Mouse (Mus musculus) fat pad, adult 2 months (tissue): ENCODE measurements around the gene Zfhx3.

Experiments
- DNase-seq: peaks from one replicate; pipeline ENCODE4 v3.0.0-alpha.2; 2011; ENCODE audit warnings: low read depth, low spot score; ENCODE audit errors: extremely low read depth

The Zfhx3 gene

DNA sequence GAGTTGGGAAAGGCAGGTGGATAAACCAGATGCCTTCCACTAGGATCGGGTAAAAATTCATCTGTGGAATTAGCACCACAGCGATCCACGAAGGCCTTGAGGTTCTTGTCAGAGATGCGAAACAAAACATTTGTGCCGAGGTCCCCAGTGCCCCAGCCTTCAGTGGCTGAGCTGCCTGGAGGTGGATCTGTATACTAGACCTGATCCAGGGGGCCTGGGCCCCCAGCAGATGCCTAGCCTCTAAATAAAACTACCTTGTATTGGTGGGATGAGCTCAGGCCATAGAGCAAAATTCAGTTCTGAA, 769.0 kb downstream of the Zfhx3 start:
- no peak for DNase-seq

DNA sequence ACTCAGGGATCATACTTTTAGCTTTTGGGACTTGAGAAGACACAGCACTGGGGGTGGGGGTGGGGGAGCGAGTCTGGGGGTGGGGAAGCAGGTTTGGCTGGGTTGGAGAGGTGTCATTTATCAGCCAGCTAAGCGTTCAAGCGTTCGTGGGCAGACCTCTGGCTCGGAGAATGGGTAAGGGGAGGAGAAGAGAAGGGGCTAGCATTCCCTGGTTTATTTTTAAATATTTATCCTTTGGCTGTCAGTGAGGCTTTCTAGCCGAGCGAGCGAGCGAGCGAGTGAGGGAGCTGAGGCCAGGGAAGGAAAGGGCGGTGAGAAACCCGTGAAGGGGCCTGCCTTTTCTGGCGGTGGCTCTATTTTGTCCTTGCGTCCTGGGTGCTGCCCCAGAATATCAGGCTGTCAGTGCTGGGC, 769.6 kb downstream of the Zfhx3 start:
- no peak for DNase-seq

DNA sequence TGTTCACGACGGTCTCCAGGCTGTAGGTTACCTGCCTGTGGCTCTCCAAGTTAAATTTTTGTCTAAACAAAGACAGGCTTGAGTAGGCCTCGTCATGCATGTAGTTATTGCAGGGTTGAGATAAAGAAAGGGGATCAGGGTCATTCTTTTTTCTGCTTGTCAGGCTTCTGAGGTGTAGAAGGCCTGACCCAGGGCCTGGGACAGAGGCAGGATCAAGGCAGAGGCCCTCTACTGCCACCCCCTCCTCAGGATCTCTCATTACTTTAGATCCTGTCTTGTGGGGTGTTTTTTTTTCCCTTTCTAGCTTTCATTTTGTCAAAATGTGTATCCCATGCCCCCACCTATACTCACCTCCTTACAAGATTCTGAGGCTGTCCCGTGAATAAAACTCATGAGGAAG, 770.2 kb downstream of the Zfhx3 start:
- DNase-seq, result no peak

DNA sequence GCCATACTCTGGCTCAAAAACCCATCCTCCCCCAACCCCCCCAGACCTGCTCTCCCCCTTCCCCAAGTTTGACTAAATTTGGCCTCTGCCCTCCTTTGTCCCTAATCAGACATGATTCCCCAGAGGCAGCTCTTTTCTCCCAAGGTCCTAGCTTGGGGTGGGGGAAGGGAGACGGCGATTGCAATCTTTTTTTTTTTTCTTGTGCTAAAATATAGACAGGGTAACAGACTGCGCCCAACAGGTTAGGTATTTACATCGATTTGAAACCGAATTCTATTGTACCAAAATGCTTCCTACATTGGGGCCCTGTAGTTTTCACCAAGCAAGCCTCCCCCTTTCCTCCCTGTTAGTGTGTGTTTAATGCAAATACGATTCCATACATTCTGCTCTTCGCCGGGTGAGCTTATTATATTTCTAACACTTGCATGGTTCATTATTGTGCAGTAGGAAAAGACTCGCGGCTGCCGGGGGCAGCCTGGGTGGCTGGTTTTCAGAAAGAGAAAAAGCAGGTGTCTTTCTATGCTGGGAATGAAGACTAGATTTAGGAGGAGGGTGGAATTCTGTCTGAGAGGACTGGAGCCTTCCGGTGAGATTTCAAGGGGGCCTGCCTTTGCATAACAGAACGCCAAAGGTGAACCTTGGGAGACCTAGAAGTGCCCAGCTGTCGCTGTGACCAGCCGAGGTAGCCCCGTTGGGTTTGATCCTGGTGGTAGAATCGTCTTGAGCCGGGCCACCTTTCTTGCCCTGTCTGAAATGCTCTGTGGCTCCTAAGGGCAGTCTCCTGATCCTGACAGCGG, 771.1 kb downstream of the Zfhx3 start:
- no peak for DNase-seq

DNA sequence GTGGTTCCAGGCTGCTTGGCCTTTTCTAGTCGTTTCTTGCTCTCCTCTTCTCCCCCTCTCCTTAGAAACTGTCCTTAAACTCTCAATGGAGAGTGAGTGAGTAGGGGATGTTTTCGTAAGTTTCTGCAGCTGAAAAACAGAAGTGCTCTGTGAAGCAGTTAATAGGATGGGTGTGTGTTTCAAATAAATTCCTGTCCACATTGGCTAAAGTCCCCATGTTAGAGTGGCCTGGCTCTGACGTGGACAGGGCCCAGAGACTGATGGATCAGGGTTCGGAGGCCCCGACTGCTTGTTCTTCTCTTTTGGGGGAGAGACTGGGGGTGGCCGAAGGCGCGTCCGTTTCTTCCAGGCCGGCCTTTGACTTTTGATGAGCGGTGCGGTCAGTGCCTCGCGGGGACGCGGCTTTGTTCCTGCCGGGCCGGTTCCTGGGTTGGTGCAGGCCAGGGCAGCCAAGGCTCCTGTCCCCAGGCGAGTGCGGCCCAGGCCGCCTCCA, 771.7 kb downstream of the Zfhx3 start:
- no peak for DNase-seq

DNA sequence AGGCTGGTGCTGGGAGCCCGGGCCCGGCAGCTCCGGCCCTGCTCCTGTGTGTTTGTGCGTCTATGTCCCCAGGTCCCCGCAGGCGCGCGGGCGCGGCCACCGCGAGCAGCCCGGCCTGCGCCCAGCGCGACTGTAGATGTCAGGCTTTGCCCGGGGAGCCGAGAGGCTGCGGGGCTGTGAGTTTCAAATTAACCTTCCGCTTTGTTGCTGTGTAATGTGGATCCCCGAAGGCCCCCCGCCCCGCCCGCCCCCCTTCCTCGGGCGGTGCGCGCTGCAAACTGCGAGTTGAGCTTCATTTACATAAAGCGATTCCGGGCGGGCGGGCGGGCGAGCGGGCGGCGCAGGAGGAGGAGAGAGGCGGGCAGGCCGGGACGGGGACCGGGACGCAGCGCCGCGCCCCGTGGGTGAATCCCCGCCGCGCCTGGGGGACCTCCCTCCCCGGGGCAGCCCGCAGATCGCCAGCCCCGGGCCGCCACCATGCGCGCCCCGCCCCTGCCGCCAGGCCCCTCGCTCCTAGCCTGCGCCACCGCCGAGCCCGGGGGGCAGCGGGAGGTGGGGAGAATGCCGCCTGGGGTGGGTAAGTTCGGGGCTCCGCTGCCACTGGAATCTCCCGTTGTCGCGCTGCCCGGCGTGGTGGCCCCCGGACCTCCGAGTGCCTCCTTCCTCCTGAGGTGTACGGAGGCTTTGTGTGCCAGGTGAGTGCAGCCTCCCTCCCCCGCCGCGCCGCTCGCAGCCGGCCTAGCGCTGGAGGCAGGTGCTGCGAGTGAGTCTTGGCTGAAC, 772.4 kb downstream of the Zfhx3 start:
- no peak for DNase-seq

DNA sequence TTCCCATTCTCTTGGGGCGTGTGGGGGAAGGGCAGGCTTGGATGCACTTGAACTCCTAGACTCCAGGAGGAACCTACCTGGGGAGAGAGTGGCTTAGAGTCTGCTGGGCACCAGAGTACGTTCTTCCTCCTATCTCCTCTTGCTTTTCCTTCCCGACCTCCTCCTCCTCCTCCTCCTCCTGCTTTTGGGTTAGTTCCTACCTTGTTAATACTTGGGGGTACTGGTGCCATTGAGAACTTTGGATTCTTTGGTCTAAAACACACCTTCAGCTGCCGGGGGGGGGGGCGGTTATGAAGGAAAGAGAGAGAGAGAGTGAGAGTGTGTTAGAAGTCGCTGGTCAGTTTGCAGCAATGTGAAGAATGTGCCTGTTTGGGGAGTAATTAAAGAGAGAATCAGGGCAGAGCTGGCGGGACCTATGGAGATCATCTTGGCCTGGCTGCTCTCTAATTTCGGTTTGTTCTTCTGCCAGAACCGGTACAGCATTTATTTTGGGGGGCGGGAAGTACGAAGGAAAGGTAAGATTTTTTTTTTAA, 773.0 kb downstream of the Zfhx3 start:
- DNase-seq, result no peak

DNA sequence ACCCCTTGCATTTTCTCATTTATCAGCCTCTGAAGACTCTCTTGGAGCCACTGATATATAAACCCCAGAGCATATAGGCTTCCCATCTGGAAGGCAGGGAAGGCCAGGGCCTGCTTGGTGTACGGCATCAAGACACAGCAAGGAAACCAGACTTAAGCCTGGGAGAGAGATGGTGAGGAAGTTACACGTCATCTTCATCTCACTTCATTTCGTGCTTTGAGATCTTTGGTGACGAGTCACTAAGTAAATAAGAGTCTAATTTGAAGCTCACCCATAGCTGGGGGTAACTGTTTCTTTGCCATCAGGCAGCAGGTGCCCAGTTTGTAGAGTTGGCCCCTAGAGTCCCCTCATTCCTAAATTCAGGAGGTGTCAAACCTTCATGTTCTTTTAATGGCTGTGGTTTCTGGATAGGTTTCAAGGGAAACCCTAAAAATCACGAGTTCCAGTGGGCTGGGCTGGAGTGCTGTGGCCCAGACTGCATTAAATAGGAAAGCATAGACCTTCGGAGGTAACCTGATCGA, 773.9 kb downstream of the Zfhx3 start:
- DNase-seq, result no peak

DNA sequence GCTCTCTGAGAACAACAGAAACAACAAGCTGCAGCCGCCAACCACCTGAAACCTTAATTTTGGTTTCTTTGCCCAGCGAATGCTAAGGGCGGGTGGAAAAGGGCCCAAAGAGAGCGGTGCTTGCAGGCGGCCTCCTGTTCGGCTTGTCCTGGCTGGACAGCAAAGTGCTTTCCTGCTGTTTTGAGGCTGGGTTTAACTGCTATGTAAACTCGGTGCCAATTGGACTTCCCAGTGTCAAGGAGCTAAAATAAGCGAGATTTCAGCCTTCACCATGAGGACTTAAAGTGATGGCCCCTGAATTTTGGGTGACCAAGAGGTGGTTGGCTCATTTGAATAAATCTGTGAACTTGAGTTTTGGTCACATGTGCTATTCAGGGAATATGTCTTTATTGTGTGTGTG, 775.1 kb downstream of the Zfhx3 start:
- DNase-seq, result no peak

DNA sequence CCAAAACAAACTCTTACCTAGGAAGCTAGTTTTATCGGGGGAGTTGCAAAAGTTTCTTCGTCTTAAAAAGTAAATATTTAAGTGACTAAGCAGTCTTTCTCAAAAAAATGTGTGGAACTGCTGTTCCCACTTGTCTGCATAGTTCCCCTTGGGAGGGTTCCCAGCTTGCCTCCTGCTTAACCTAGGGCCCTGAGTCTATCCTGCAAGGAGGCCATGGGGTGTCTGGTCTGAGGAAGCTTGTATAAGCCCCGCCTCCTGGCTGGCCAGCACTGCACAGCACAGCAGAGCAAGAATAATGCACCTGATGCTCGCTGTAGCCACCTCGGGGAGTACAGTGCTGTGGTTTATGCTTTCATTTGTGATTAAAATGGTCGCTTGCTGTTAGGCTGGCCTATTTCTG, 775.6 kb downstream of the Zfhx3 start:
- no peak for DNase-seq

DNA sequence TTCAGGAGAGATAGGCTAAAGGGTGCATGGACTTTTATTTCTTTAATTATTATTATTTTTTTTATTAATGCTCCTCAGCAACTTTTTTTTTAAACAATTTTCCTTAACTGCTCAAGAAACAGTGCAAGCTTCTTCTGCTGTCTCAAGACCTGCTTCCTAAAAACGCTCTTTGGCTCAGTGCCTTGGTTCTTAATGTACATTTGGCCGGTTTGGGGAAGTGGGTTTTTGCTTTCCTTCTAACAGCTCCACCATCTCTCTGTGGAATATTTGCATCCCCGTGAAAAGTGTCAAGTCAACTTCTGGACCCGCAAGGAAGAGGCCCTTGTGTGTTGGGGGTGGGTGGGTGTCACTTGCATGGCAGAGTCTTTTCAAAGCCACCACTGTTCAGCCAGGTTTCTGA, 778.4 kb downstream of the Zfhx3 start:
- DNase-seq, result no peak

DNA sequence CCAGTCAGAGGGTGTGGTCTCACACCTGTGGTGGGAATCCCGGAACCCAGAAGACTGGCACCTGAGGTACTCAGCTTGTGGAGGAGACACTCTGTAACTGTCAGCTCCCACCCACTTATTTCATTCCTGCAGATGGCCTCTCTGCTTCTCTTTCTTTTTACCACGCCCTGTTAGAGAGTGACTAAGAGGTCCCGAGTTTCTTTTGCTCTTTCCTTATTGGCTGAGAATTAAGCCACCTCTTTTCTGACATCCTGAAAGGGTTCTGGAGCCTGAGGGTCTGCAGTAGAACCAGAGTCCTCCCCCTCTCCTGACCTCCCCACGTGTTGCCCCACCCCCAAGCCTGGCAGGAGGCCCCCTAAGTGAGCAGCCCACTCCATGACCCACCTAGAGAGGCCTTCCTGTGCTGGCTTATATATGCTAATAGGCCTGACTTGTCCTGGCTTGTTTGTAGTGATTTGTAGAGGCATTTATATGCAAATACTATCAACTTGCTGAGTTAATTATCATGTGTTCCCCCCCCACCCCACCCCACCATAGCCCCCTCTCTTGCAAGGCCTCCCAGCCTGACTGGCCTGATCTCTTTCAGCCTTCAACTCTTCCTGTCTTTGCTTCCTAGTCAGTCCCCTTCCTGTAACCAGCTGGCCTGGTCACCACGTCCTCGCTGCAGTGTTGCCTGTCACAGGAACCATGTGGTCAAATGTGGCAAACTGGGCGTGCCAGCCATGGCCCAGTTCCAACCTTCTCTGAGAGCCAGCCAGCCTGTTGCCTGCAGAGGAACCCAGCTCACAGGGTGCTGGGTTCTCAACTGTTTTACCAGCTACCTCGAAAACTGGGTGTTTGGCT, 780.4 kb downstream of the Zfhx3 start:
- DNase-seq, result no peak

DNA sequence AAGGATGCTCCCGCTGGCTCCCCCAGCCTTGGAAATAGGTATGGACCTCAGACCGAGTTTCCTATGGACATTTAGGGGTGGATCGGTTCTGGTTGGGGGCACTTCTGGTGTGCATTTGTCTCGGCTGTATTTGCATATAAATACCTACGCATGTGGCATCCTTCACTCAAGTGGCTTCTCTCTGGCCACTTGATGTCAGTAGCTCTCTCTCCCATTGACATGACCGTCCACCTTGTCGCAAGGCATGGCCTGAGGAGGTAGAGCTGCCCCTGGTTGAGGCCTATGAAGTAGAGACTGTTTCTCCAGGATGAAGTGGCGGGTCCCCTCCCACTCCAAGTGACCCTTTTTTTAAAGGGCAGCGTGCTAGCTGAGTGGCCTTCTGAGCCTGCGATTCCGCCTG, 781.2 kb downstream of the Zfhx3 start:
- DNase-seq, result no peak

DNA sequence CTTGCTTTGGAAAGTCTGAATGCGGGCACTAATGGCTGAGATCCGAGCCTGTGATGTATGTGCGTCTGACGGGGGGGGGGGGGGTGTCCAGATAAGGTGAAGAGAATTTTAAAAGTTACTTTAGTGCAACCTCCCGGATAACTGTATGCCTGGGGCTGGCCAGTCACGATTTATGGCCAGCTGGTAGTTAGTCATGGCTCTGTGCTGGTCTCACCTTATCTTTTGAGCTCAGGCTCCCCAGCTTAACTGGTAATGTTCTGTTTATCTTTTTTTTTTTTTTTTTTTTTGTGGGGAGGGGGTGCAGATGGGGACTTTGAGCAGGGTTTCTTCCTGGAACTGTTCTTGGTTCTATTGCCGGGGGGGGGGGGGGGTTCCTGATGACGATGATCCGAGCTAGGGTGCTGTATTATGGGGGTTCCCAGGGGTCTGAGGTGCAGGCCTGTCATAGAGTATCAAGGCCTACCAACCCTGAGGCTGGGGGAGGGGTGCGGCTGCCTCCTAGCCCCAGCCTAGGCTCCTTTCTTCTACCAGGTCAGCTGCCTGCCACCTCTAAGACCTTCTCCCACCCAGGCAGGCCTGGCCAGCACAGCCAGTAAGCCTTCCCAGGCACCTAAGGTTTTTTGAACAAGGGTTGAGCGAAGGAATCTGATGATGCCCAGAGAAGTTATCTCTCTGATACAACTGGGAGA, 782.5 kb downstream of the Zfhx3 start:
- DNase-seq, result no peak

DNA sequence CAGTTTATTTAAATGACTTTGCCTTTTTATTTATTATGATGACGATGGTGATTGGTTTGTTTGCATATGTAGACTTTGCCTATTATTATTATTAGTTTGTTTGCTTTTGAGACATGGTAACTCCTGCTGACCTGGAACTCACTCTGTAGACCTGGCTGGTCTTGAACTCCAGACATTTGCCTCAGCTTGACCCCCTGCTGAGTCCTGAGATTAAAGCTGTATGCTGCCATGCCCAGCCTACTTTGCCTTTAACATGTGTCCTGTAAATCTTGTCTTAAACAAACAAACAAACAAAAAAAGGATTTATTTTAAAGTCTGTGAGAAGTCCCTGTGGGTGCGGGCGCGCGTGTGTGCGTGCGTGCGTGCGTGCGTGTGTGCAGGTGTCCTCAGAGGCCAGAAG, 783.2 kb downstream of the Zfhx3 start:
- DNase-seq, result no peak

DNA sequence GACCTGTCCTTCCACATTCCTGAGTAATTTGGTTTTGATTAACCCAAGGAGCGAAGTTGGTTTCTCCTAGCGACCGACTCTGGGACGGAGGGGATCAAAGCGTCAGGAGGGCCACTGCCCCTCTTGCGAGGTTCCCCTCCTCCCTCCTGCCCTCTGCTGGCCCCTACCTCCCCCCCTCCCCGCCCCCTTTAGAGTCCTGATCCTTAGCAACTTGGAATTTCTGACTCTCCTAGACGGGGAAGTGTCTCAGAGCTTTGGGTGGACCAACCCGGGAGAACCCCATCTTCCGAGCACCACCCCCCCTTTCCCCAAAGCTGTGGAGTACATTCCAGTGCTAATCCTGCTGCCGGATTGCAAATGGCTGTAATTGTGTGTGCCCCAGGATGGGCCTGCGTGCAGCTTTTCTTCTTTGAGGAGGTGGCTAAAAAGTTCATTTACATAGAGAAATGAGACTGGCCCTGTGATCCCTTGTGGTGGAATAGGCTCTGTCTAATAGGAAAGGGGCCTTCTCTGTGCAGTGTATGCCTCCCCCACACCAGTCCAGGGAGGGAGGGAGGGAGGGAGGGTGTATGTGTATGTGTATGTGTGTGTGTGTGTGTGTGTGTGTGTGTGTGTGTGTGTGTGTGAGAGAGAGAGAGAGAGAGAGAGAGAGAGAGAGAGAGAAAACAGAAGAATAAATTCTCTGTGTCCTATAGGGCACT, 784.2 kb downstream of the Zfhx3 start:
- no peak for DNase-seq

DNA sequence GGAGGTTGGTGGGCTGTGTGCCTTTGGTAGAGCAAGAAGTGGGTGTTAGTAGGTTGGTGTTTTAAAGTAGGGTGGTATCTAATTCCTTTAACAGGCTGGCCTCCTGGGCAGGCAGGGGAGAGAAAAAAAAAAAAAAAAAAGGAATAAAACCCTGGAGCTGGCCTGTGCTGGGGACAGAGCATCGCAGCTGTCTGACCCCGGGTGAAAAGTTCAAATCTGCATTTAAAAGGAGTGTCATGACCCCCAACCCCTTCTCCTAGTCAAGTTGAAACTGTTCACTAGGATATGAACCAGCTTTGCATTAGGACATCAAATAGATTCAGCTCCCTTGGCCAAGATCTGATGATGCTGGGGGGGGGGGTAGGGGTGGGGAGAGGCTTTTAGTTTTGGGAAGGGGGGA, 786.7 kb downstream of the Zfhx3 start:
- no peak for DNase-seq

DNA sequence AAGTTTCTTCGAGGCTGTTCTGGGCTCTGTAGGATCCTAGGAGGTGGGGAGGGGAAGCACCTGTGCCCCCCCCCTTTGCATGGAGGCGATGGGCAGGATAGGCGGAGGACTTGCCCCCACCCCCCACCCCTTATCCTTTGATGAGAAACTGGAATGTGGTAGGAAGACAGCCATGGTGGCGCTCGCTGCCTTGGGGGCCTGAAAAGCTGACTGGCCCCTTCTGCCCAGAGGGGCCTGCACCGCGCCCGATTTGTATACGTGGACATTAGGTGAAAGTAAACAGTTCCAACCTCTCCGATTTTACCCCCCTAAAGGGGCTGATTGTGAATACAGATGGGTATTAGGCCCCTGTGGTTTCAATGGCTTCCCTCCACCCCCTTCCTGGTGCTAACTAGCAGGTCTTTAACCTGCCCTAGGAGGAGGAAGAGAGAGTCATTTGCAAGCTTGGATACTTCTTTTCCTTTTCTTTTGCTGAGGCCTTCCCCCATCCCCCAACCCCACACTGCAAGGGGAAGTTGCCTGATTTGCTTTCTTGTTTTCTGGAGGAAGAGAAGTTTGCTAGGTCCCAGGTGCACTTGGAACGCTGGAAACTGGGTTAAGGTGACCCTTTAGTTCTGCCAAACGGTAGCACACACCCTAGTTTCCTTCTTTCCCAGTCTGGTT, 787.4 kb downstream of the Zfhx3 start:
- DNase-seq, result no peak

DNA sequence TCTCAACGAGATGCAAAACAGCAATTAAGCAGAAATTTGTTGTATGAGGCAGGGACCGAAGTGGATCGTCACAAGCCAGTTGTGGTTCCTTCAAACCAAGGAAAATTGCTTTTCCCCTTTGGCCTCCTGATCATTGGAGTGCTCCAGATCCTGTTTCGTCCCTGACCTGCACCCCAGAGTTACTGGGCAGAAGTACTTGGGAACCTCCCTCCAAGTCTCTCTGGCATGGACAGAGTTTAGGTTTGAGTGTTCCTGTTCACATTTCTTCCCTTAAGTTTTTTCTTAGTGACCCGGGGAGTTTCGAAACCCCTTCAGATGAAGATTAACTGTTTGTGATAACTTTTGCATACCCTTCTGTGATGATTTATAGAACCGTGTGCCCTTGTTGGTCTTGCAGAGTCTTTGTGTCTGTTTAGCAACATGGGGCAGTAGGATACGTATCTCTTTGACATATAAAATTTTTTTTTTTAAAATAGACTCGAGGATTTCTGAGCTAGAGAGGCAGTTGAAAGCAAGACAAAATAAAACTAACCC, 788.5 kb downstream of the Zfhx3 start:
- DNase-seq, result no peak
